Mouse (Mus musculus): ENCODE results near the gene Gsto1. TPM values are rescaled to one million over a fixed set of nuclear protein-coding genes. Genes with fewer than 3 reads are reported as not detected.
A peak's percentile ranks its signal among the peaks of the same experiment; 100 is the strongest.

Gene Gsto1
- 125 and 130 TPM in 2 replicates for polyA plus RNA-seq (2011; ENCODE audit: insufficient read depth, insufficient read length, low read depth, missing spikeins)

GRCm38 (mm10) chr19:47854796-47855783, at the start of gene Gsto1:
Gsto1 (plus strand) TSS chr19:47854970.
- Histone ChIP-seq H3K36me3 (ENCODE audit: control insufficient read depth, insufficient read depth, low read length, poor library complexity, severe bottlenecking) (peaks cover 6% of the 10 kb centered on the region; the same call in 1 of the 2 replicates), H3K27me3 (ENCODE audit: control insufficient read depth, insufficient read depth, low read length, poor library complexity, severe bottlenecking) (no peaks in the 10 kb centered on the region), H3K27ac (ENCODE audit: insufficient read depth, low read length) (no peak within 1 kb of the TSS), H3K4me1 (ENCODE audit: control insufficient read depth, insufficient read depth, low read length) (no peaks in the 10 kb centered on the region), H3K4me3 (ENCODE audit: low read depth, low read length) (peak within 1 kb of the TSS; percentile 76), H3K9me3 (replicated peaks; ENCODE audit: control insufficient read depth, insufficient read depth, low read length, poor library complexity, severe bottlenecking) (no peaks in the 10 kb centered on the region), H3K9ac (ENCODE audit: low read depth, poor library complexity, severe bottlenecking) (peak within 1 kb of the TSS; percentile 70)
- TF ChIP-seq POLR2A (IDR thresholded peaks at IDR 0.05; ENCODE audit: insufficient read depth, low read length): peak; percentile 49
- TF ChIP-seq EP300 (IDR thresholded peaks at IDR 0.05; ENCODE audit: insufficient read depth, low read depth, low read length): no peak

DNA sequence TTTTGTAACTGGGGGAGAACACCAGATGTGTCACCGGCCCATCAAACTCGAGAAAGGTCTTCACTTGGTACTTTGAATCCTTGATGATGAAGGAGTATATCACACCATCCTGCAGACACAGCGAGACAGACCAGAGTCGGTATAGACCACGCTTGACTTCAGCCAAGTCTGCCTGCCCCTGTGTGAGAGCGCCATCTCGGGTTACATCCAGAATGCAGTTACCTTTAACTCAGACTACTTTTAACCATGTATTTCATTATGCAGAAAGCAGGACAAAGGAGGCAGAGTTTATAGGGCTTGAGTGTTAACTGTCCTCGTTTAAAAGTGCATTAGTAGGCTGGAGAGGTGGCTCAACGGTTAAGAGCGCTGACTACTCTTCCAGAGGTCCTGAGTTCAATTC, 42.7 kb upstream of the Gsto1 start:
- H3K9ac ChIP-seq (ENCODE audit: low read depth, poor library complexity, severe bottlenecking): no peak overlapping the region
- H3K4me3 ChIP-seq (ENCODE audit: low read depth, low read length): no peak overlapping the region
- H3K27ac ChIP-seq (ENCODE audit: insufficient read depth, low read length): no peak overlapping the region
- peaks cover 1% of the 10 kb centered on the region for H3K4me1 ChIP-seq (ENCODE audit: control insufficient read depth, insufficient read depth, low read length)
- H3K27me3 ChIP-seq (ENCODE audit: control insufficient read depth, insufficient read depth, low read length, poor library complexity, severe bottlenecking): no peaks in the 10 kb centered on the region
- H3K9me3 ChIP-seq (replicated peaks; ENCODE audit: control insufficient read depth, insufficient read depth, low read length, poor library complexity, severe bottlenecking): no peaks in the 10 kb centered on the region
- peak; percentile 19 for TF ChIP-seq CTCF (IDR thresholded peaks at IDR 0.05; ENCODE audit: low read depth, low read length)
- no peak for TF ChIP-seq EP300 (IDR thresholded peaks at IDR 0.05; ENCODE audit: insufficient read depth, low read depth, low read length)
- no peaks in the 10 kb centered on the region for H3K36me3 ChIP-seq (ENCODE audit: control insufficient read depth, insufficient read depth, low read length, poor library complexity, severe bottlenecking)

- Histone ChIP-seq H3K27me3 (ENCODE audit: control insufficient read depth, insufficient read depth, low read length, poor library complexity, severe bottlenecking) (no peaks in the 10 kb centered on the region), H3K4me1 (ENCODE audit: control insufficient read depth, insufficient read depth, low read length) (peaks cover 1% of the 10 kb centered on the region), H3K9ac (ENCODE audit: low read depth, poor library complexity, severe bottlenecking) (no peak overlapping the region), H3K27ac (ENCODE audit: insufficient read depth, low read length) (no peak overlapping the region), H3K9me3 (replicated peaks; ENCODE audit: control insufficient read depth, insufficient read depth, low read length, poor library complexity, severe bottlenecking) (no peaks in the 10 kb centered on the region), H3K36me3 (ENCODE audit: control insufficient read depth, insufficient read depth, low read length, poor library complexity, severe bottlenecking) (no peaks in the 10 kb centered on the region), H3K4me3 (ENCODE audit: low read depth, low read length) (no peak overlapping the region)
- TF ChIP-seq POLR2A (IDR thresholded peaks at IDR 0.05; ENCODE audit: insufficient read depth, low read length): no peak
- no peak for TF ChIP-seq CTCF (IDR thresholded peaks at IDR 0.05; ENCODE audit: low read depth, low read length)
- TF ChIP-seq EP300 (IDR thresholded peaks at IDR 0.05; ENCODE audit: insufficient read depth, low read depth, low read length): no peak
These were observed 40.0 kb upstream of the Gsto1 start for GRCm38 (mm10) chr19:47814721-47815120.

- Histone ChIP-seq H3K4me3 (ENCODE audit: low read depth, low read length) (no peak overlapping the region), H3K27me3 (ENCODE audit: control insufficient read depth, insufficient read depth, low read length, poor library complexity, severe bottlenecking) (no peaks in the 10 kb centered on the region), H3K4me1 (ENCODE audit: control insufficient read depth, insufficient read depth, low read length) (peaks cover 1% of the 10 kb centered on the region), H3K9me3 (replicated peaks; ENCODE audit: control insufficient read depth, insufficient read depth, low read length, poor library complexity, severe bottlenecking) (no peaks in the 10 kb centered on the region), H3K27ac (ENCODE audit: insufficient read depth, low read length) (no peak overlapping the region), H3K9ac (ENCODE audit: low read depth, poor library complexity, severe bottlenecking) (no peak overlapping the region), H3K36me3 (ENCODE audit: control insufficient read depth, insufficient read depth, low read length, poor library complexity, severe bottlenecking) (no peaks in the 10 kb centered on the region)
- no peak for TF ChIP-seq POLR2A (IDR thresholded peaks at IDR 0.05; ENCODE audit: insufficient read depth, low read length)
These were observed 37.1 kb upstream of the Gsto1 start for GRCm38 (mm10) chr19:47817692-47818091.

- no peak overlapping the region for H3K27ac ChIP-seq (ENCODE audit: insufficient read depth, low read length)
- H3K27me3 ChIP-seq (ENCODE audit: control insufficient read depth, insufficient read depth, low read length, poor library complexity, severe bottlenecking): no peaks in the 10 kb centered on the region
These were observed 33.8 kb upstream of the Gsto1 start for GRCm38 (mm10) chr19:47820832-47821493.

GRCm38 (mm10) chr19:47821494-47821872, 33.3 kb upstream of the Gsto1 start:
- Histone ChIP-seq H3K9ac (ENCODE audit: low read depth, poor library complexity, severe bottlenecking) (no peak overlapping the region), H3K9me3 (replicated peaks; ENCODE audit: control insufficient read depth, insufficient read depth, low read length, poor library complexity, severe bottlenecking) (no peaks in the 10 kb centered on the region), H3K27me3 (ENCODE audit: control insufficient read depth, insufficient read depth, low read length, poor library complexity, severe bottlenecking) (no peaks in the 10 kb centered on the region), H3K4me3 (ENCODE audit: low read depth, low read length) (no peak overlapping the region), H3K27ac (ENCODE audit: insufficient read depth, low read length) (0 out of 2 replicates have a peak overlapping the region, but pooled peaks have one; percentile 15), H3K4me1 (ENCODE audit: control insufficient read depth, insufficient read depth, low read length) (no peaks in the 10 kb centered on the region), H3K36me3 (ENCODE audit: control insufficient read depth, insufficient read depth, low read length, poor library complexity, severe bottlenecking) (no peaks in the 10 kb centered on the region)
- no peak for TF ChIP-seq EP300 (IDR thresholded peaks at IDR 0.05; ENCODE audit: insufficient read depth, low read depth, low read length)
- TF ChIP-seq POLR2A (IDR thresholded peaks at IDR 0.05; ENCODE audit: insufficient read depth, low read length): no peak
- TF ChIP-seq CTCF (IDR thresholded peaks at IDR 0.05; ENCODE audit: low read depth, low read length): no peak

More at GRCm38 (mm10) chr19:47820832-47821493, 33.8 kb upstream of the Gsto1 start:
- Histone ChIP-seq H3K36me3 (ENCODE audit: control insufficient read depth, insufficient read depth, low read length, poor library complexity, severe bottlenecking) (no peaks in the 10 kb centered on the region), H3K4me3 (ENCODE audit: low read depth, low read length) (no peak overlapping the region), H3K9me3 (replicated peaks; ENCODE audit: control insufficient read depth, insufficient read depth, low read length, poor library complexity, severe bottlenecking) (no peaks in the 10 kb centered on the region), H3K4me1 (ENCODE audit: control insufficient read depth, insufficient read depth, low read length) (no peaks in the 10 kb centered on the region), H3K9ac (ENCODE audit: low read depth, poor library complexity, severe bottlenecking) (no peak overlapping the region)
- TF ChIP-seq EP300 (IDR thresholded peaks at IDR 0.05; ENCODE audit: insufficient read depth, low read depth, low read length): no peak
- TF ChIP-seq CTCF (IDR thresholded peaks at IDR 0.05; ENCODE audit: low read depth, low read length): peak; percentile 75

Measured in ES-Bruce4 (cell line).